Mouse (Mus musculus): ENCODE measurements around the gene Gfra4.

Gene Gfra4

DNA sequence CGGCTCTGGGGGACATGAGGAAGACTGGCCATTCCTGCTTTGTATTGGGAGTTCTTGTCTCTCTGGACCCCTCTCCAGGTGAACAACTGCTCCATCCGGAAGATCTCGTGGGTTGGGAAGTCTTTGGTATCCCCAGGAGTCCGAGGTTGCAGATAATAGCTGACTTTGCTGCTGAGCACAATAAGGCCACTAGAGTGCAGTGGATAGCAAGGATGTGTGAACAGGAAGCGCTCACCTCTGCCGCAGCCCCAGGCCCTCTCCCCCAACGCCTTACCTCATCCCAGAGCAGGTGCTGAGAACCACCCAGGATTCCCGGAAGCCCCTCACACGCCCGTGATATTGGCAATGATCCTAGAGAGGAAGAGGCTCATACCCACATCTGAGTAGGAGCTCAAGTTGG, 13.3 kb upstream of the Gfra4 start:
- no peak for TF ChIP-seq GATA4 (IDR thresholded peaks at IDR 0.05; ENCODE audit: insufficient replicate concordance, low read length)

DNA sequence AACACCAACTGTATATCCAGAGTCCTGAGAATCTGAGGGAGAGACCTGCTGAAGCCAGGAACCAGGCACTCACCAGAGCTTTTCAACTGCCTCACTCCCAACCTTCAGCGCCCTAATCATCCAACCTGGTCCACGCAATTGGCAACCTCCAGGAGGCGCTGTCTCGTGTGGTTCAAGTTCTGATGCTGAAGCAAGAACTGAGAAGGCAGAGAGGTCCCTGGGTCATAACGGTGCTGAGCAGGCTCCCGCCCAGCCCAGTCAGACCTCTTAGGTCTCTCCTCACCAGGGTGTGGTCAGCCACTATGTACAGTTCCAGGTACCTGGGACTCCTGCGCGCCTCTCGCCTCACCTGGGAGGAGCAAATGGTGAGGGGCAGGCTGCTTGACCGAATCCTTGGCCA, 12.7 kb upstream of the Gfra4 start:
- no peak for TF ChIP-seq GATA4 (IDR thresholded peaks at IDR 0.05; ENCODE audit: insufficient replicate concordance, low read length)

DNA sequence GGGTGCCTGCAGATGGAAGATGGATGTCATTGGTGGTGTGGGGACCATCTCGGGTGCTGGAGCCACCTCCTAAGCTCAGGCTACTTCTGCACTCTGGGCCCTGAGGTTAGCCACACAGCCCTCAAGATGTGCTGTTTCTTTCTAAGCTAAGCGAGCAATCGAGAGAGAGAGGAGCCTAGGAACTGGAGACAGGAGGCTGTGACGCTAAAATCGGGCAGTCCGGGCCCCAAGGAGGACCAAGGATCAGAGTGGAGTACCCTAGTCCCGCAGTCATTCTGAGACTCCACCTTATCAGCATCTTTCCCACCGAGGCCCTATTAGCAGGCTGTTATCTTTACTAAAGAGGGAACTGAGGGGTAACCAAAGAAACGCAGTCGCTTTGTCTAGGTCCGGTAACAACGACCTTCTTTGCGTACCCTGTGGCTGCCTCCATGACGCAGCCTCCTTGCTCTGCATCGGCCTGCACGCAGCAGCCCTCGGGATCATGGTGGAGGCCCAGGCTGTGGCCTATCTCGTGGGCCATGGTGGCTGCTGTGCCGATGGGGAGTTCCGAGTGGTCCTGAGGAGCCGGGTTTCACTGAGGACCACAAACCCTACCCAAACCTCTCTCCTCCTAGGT, 11.9 kb upstream of the Gfra4 start:
- no peak for TF ChIP-seq GATA4 (IDR thresholded peaks at IDR 0.05; ENCODE audit: insufficient replicate concordance, low read length)

DNA sequence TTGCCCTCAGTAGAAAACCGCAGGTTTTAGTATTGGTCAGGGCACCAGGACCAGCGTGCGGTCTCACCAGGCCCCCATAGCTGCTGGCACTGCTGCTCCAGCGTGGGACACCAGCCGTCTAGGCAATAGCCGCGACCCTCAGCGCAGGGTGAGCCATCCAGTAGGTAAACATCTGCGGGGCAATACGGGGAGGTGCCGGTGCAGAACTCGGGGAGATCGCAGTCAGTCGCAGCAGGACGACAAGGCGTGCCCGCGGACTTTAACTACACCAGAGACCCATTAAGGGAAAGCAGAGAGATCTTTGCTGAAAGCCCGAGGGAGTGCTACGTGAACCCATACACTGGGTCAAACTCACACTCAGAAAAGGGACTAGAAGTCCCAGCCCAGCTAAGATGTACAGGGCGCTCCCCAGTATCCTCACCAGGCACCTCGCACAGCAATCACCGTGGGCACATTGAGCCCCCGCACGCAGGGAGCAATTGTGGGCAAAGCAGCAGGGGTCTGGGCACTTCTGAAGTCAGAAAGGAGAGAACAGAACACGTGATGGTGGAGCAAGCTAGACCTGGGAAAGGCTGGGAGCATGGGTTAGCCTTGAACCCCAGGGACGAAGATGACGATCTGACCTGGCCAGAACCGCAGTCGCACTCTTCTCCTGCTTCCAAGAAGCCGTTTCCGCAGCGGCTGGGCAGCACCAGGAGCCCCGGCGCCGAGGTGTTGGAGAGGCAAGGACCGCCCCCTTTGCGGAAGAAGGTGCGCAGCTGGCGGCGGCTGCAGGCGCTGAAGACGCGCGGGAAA, 11.2 kb upstream of the Gfra4 start:
- no peak for TF ChIP-seq GATA4 (IDR thresholded peaks at IDR 0.05; ENCODE audit: insufficient replicate concordance, low read length)

DNA sequence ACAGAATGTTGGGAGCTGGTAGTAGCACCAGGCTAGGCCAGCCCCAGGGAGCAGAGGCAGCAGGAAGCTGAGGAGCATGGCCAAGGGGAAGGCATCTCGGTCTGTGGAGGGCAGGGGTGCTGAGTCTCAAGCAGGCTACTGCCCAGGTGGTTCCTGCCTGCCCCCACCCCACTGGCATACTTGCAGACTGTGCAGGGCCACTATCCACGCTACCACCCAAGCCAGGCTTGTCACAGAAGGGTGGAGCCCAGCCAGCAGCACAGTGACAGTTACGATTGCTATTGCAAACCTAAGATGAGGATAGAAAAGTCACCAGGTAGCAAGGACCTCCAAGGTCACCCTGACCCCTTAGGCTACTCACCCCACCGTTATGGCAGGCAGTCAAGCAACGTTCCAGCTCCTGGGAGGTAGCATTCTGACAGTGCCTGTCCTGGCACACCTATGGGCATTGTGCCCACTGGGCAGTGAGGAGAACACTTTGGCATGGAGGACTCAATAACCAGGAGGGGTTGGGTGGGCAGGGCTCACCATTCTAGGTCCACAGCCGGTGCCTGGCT, 10.1 kb upstream of the Gfra4 start:
- TF ChIP-seq GATA4 (IDR thresholded peaks at IDR 0.05; ENCODE audit: insufficient replicate concordance, low read length), result no peak

DNA sequence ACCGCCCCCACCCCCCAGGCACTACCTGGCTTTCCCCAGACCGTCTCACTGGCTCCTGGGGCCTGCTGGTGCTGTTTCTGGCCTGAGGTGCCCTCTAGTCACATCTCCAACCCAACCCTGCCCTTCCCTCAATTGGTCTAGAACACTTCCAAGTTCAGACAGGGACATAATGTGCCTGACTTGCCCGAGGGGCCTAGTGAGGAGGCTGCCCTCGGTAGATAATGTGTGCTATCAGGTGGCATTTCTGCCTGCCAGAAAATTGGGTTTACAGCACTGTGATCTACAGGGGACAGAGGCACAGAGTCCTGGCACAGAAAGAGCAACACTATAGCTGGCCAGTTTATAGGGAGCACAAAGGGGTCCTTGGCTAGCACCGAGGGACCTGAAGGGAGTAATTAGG, 9.2 kb upstream of the Gfra4 start:
- TF ChIP-seq GATA4 (IDR thresholded peaks at IDR 0.05; ENCODE audit: insufficient replicate concordance, low read length), result no peak

DNA sequence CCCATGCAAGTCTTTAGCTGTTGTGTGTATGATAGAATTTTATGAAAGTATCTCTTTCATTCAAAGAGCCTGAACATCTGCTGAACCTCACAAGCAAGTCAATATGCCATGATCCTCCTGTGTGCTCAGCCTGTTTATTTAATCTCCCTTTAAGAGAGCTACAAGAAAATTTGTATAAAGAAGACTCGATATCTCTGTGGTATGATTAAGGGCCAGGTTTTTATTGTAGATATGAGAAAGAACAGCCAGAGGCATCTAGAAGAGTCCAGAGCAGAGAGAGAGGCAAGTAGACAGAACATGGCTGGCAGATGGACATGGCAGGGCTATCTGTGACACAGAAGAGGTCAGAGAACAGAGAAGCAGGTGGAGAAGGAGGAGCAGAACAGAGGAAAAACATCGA, 3.1 kb upstream of the Gfra4 start:
- TF ChIP-seq GATA4 (IDR thresholded peaks at IDR 0.05; ENCODE audit: insufficient replicate concordance, low read length), result no peak

DNA sequence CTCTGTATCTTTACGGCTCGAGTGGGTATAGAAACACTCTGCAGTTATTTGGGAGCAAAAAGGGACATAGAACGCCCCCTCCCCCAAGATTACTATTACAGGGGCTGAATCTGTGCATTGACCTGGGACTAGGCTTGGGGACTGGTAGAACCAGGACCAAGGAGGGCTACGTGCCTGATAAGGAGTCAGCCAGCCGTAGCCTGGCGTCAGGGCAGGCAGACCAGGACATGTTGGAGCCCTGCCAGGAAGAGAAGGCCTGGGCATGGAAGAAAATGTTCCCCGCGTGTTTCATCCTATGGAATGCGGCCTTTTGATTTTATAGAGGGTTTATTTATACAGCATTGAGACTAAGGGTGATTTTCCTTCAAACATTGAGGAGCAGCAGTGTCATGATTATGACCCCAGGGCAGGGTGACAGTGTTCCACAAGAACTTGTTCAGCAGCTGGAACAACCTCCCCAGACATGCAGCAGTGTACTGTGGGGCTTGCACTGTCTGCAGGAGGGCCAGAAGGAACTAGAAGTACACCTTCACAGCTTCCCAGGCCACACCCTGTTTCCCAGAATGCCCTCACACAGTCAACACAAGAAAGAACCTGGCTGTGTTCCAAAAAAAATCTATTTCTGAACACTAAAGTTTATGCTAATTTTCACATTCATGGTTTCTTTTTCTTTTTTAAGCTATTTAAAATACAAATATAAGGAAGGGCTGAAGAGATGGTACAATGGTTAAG, 2.3 kb upstream of the Gfra4 start:
- no peak for TF ChIP-seq GATA4 (IDR thresholded peaks at IDR 0.05; ENCODE audit: insufficient replicate concordance, low read length)

DNA sequence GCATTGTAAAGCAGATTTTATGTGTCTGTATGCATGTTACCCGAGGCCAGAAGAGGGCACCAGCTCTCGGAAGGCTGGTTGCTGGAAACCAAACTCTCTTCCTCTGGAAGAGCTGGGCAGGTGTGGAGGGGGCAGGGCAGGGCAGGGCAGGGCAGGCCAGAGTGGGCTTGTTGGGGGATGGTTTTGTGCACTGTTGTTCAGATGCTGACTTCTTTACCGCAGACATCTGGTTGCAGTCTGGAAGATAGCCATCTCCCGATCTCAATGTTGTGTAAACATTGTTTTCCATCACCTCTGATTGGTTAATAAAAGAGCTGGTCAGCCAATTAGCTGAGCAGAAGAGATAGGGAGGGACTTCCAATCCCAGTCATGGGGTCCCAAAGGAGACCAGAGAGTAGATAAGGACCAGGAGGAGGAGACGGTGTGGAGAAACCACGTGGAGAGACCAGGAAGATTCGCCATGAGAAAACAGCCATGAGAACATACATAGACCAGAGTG, 1.5 kb upstream of the Gfra4 start:
- no peak for TF ChIP-seq GATA4 (IDR thresholded peaks at IDR 0.05; ENCODE audit: insufficient replicate concordance, low read length)

DNA sequence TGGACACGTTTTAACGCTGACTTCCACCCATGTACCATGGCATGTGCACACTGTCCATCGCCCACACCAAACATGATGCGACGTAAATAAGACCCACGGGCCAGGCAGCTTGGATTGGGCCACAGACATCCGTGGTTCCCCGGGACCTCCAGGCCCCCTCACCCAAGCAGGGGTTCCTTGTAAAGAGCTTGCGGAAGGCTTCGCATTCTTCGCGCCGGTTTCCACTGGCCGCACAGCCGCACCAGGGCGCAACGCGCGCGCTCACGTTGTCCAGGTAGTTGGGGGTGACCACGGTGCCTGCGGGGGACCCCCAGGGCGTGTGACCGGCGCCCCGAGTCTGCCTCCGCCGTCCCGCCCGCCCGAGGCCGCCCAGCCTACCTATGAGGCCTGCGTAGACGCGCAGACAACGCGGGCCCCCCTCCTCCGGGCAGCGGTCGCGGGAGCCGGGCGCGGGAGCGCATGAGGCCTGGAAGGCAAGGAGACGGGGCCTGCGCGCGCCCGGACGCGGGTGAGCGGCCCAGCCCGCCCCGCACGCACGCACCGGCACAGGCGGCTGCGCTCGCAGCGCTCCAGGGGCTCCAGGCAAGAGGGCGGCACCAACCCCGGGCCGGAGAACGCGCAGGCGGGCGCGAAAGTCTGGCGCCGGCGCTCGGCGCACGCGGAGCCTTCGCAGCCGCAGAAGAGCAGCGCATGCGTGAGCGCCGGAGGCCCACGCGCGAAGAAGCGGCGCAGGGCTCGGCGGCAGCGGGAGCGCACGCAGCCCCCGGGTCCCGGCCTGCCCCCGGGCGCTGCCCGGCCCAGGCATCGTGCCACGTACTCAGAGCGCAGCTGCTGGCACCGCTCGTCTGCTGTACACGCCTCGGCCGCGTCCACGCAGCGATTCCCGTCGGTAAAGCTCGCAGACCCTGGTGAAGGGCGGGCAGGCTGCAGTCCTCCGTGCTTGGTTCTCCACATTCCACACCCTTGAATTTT, 1.7 kb downstream of the Gfra4 start:
- no peak for TF ChIP-seq GATA4 (IDR thresholded peaks at IDR 0.05; ENCODE audit: insufficient replicate concordance, low read length)

DNA sequence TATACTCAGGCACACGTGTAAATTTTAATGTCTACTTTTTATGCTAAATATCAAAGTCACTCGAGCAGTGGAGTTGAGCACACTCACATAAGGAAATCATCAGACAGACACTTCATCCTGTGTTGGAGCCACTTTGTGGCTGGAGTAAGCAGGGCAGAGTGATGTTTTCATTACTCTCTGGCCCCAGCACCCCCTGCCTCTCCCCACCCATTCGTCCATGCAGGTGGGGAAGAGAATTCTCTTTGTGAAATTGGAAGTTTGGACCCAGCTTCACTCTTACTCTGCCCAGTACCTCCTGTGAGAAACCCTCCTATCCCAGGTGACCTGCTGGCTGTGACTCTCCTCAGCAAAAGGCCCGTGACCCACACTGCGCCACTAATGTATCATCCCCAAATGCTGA, 4.2 kb downstream of the Gfra4 start:
- TF ChIP-seq GATA4 (IDR thresholded peaks at IDR 0.05; ENCODE audit: insufficient replicate concordance, low read length), result no peak

DNA sequence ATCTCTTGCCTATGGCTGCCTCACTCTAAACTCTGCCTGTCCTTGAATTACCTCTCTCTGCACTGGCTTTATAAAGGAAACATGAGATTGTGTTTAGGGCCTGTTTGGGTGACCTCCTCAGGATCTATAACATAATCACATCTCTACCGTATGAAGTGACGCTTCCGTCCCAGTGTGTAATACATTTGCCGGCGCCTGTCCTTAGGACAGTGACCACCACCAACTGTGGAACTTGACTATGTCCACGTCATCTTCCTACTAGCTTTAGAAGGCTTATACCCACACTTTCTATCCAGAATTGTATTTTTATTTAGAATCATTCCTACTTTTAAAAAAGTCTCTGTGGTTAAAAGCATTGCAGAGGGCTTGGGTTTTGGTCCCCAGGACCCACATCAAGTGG, 4.7 kb downstream of the Gfra4 start:
- no peak for TF ChIP-seq GATA4 (IDR thresholded peaks at IDR 0.05; ENCODE audit: insufficient replicate concordance, low read length)

DNA sequence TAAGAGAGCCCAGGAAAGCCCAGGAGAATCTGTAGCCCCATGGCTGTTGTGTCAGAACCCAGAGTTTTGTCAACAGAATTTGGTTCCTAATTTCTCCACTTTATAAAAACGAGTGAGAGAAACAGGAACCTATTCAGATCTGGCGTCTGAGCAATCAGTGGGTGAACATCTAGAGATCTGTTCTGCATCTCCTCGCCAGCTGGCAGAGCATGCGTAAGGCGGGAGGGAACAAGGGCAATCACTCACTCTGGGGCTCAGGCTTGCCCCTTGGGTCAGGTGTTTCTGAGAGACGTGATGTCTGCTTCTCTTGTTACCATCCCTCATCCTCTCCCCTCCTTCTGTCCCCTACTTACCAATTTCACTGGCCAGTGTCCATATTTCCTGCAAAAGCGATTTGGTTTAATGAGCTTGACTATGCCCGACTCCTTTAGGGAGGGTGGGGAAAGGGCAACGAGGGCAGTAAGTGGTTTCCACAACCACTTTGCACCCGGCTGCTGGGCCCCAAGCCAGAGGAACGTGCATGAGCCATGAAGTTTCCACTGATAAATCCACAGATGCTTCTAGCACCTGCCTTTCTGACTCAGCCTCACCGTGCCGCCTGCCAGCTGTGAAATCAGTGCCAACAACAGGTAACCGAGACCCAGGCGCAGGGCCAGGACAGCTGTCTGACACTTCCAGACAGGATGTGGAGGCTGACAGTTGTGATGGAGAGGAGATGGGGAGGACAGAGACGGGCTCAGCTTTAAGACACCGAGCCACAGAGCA, 5.5 kb downstream of the Gfra4 start:
- TF ChIP-seq GATA4 (IDR thresholded peaks at IDR 0.05; ENCODE audit: insufficient replicate concordance, low read length), result no peak

DNA sequence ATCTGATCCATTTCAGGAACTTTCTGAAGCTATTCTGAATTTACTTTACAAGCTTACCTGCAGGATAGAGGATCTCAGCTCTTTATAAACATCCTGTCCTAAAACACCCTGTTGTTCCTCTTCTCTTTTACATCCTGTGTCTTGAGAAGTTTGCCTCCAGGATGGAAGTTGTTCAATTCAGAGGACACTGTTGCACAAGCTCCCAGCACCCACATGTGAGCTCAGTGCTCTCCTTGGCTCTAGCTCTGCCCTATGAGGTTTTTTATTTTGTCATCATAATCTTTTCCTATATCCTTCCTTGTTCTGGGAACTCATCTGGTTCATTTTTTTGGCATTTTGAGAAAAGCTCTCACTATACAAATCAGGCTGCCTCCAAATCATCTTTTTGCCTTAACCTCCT, 6.1 kb downstream of the Gfra4 start:
- TF ChIP-seq GATA4 (IDR thresholded peaks at IDR 0.05; ENCODE audit: insufficient replicate concordance, low read length), result no peak

All from liver, adult (tissue).